Mouse (Mus musculus) olfactory bulb, adult 2 months (tissue): Measurements from ENCODE around the gene Acss2. TPM values are rescaled to one million over a fixed set of nuclear protein-coding genes. Genes with fewer than 3 reads are reported as not detected.

Source experiments
- H3K27ac ChIP-seq: fragments of 200-500 bp; 2 replicates; pipeline ENCODE4 v1.5.1; 2012; ENCODE audit warnings: low read depth, low read length; ENCODE audit not compliant: insufficient read depth
- H3K4me1 ChIP-seq: fragments of 200-500 bp; 2 replicates; pipeline ENCODE4 v1.6.1; 2012; ENCODE audit warnings: low read length; ENCODE audit not compliant: control insufficient read depth, insufficient read depth
- H3K4me3 ChIP-seq: fragments of 200-500 bp; 2 replicates; pipeline ENCODE4 v1.5.1; 2012; ENCODE audit warnings: mild to moderate bottlenecking, low read depth, low read length, moderate library complexity; ENCODE audit not compliant: insufficient read depth
- CTCF ChIP-seq: fragments of 200-500 bp; IDR thresholded peaks from 2 replicates; pipeline ENCODE4 v1.5.1; 2012; ENCODE audit warnings: low read depth, mild to moderate bottlenecking, low read length, moderate library complexity; ENCODE audit not compliant: insufficient read depth
- POLR2A ChIP-seq: fragments of 200-500 bp; IDR thresholded peaks from 2 replicates; pipeline ENCODE4 v1.6.1; 2012; ENCODE audit warnings: mild to moderate bottlenecking, low read depth, low read length, moderate library complexity; ENCODE audit not compliant: insufficient read depth
- whole genome bisulfite sequencing: fragments of 180-500 bp; shearing (Covaris S2); methylation state at CpG from one replicate; pipeline ENCODE4 v1.1.7; 2018; 5-methylcytosine and 5-hydroxymethylcytosine counted together
- polyA plus RNA-seq: library from polyadenylated mRNA; stranded (reverse); fragments of >200 nt; gene quantifications from 2 replicates; pipeline ENCODE4 v1.2.4, GENCODE M21; 2012; ENCODE audit warnings: low replicate concordance; ENCODE audit not compliant: missing spikeins, insufficient read depth, insufficient read length

Gene Acss2
- polyA plus RNA-seq, result not detected in 2 replicates

DNA sequence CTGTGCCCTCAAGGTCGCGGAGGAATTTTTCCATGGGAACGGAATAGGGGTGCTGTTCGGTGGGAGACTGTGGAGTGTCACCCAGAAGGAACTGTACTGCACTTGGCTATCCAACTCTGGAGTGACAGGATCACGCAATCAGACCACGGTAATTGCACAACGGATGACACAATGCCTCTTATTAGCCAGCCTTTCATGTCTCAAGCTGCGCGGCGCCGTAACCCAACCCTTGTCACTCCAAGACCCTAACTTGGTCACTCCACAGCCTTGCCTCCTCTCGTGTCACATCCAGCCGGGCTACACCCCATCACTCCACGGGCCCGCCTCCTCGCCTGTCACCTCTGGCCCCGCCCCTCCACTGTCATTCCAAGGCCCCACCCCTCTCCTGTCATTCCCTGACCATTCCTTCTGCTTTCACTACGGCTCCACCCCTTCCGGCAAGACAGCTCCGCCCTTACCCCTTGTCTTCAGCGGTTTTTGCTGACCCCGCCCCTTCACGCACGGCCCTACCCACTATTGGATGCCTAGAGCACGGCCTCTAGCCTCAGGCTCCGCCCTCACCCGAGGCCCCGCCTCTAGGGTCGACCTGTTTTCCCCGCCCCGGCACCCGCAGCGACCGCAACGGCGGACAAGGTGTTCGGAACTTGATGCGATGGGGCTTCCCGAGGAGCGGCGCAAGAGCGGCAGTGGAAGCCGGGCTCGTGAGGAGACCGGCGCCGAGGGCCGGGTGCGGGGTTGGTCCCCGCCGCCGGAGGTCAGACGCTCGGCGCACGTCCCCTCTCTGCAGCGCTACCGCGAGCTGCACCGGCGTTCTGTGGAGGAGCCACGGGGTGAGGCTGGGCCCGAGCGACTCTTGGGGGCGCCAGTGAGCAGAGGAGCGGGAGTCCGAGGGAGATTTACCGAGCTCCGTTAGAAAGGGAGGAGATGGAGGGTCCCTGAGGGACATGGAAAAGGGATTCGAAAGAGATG lies at the start of gene Acss2, which contains the start of gene Ggt7:
TSS of gene Acss2 (plus strand) at position 494 of the 969 bp plus-strand sequence.
TSS of gene Ggt7 (minus strand) at position 783 of the 969 bp plus-strand sequence.
- TF ChIP-seq POLR2A (peak; percentile 62), CTCF (peak; percentile 62)
- peak within 1 kb of the TSS; percentile 81 for H3K4me3 ChIP-seq
- H3K27ac ChIP-seq, result peak within 1 kb of the TSS; percentile 47; the same call in 1 of the 2 replicates
- WGBS, result 1% methylated on average over 70 of the region's 70 CpGs
- H3K4me1 ChIP-seq, result peaks cover 13% of the 10 kb centered on the region

DNA sequence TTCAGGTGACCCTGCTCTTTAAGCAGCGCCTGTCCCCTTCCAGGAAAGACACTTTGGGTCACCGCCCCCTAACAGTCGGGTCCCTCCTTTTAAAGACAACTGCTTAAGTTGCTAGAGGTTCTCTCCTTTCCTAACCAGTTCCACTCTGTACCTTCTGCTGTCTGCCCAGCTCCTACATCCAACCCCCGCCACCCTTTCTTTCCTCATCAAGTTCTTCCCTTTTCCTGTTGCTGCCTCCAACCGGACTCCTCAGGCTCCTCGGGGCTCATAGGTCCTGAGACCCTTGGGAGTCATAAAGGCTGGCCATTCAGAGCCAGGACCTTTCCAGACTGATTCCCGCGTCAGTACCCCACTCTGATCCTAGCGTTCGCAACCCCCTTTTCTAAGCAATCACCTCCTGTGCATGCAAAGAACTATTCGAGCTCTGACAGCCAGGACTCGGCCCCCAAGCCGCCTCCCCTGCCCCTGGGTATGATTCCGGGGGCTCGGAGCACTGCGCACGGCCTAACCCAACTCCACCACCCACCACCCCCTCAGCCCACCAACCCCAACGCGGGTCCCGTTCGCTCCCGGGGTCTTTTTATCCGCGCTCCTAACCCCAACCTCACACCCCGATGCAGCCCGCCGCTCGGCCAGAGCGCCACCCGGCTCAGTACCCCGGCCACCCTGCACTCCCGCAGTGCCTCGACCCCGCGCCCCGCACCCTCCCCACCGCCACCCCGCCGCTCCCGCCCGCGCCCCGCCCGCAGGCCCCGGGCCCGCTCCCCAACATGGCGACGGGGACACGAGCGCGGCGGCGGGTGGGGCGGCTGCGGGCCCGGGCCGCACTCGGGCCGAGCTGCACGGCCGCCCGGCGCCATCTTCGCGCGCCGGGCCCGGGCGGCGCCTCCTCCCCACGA lies 44.8 kb upstream of the Acss2 start:
- Histone ChIP-seq H3K4me1 (0 out of 2 replicates have a peak, but pooled peaks cover 3% of the 10 kb centered on the region), H3K4me3 (peak overlapping the region; percentile 100), H3K27ac (peak overlapping the region; percentile 86)
- WGBS, result 3% methylated on average over 65 of the region's 71 CpGs
- TF ChIP-seq CTCF, result no peak
- no peak for TF ChIP-seq POLR2A

DNA sequence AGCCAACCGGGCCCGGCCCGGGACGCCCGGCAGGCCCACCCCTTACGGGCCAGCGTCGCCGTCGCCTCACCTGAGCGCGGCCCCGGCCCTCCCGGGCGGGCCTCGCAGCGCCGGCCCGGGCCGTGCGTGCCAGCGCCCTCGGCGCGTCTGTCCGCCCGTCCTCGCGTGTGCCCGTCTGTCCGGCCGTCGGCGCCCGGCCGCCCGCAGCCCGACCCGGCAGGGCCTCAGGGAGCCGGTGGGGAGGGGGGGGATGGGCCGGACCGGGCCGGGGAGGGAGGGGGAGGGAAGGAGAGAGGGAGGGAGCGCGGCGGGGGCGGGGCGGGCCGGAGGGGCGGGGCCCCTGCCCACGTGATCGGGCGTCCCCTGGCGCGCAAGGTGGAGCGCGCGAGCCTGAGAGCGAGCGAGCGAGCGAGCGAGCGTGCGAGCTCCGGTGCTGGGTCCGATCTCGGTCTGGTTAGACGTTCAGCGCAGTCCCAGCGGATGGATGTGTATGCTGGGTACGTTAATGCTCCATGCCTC lies 44.1 kb upstream of the Acss2 start, which contains the start of gene Ncoa6:
TSS of gene Ncoa6 (minus strand) at position 325 of the 519 bp plus-strand sequence.
- peak within 1 kb of the TSS; percentile 86 for H3K27ac ChIP-seq
- TF ChIP-seq POLR2A (0 out of 2 replicates have a peak, but pooled peaks have one; percentile 38), CTCF (no peak)
- 0 out of 2 replicates have a peak, but pooled peaks cover 3% of the 10 kb centered on the region for H3K4me1 ChIP-seq
- peak within 1 kb of the TSS; percentile 100 for H3K4me3 ChIP-seq
- WGBS, result under 1% methylated on average over 65 of the region's 72 CpGs

DNA sequence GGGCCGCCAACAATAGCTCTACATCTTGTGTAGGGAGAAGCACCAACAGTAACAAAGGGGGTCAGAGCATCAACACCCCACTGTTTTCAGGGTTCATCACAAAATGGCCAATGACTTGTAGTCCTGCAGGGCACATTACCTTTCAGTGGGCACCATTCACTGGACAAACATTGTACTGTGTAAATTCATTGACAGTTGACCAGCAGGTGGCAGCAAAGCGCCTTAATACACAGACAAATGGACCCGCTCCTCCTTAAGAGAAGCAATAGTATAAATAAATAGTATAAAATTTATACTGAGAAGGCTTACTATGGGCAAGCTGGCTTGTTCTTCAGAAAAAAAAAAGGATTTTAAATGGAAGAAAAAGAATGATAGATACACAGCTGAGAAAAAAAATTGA lies 35.7 kb upstream of the Acss2 start:
- WGBS, result 45% methylated on average over 3 of the region's 3 CpGs

DNA sequence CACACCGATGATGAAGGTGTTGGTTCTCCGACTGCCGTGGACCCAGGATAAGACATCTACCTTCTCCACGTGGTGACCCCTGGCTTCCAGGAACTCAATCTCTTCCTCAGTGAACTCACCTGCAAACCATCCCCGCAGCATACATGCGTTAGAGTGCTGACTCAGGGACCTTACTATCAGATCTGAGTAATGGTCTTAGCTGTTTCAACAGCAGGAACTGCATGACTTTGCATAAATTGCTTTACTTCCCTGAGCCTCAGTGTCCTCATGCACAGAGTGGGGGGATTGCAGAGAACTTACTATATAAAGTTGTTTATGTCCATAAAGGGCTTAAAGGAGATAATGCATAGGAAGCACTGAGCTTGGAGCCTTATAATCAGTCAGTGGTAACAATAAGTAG lies 26.8 kb upstream of the Acss2 start:
- TF ChIP-seq POLR2A, result no peak
- no peak for TF ChIP-seq CTCF
- WGBS, result 93% methylated on average over 6 of the region's 6 CpGs
- Histone ChIP-seq H3K4me1 (no peaks in the 10 kb centered on the region), H3K27ac (no peak overlapping the region), H3K4me3 (no peak overlapping the region)

More for the DNA sequence above, 35.7 kb upstream of the Acss2 start:
- H3K27ac ChIP-seq, result no peak overlapping the region
- H3K4me3 ChIP-seq, result no peak overlapping the region
- TF ChIP-seq POLR2A (no peak), CTCF (no peak)
- no peaks in the 10 kb centered on the region for H3K4me1 ChIP-seq

DNA sequence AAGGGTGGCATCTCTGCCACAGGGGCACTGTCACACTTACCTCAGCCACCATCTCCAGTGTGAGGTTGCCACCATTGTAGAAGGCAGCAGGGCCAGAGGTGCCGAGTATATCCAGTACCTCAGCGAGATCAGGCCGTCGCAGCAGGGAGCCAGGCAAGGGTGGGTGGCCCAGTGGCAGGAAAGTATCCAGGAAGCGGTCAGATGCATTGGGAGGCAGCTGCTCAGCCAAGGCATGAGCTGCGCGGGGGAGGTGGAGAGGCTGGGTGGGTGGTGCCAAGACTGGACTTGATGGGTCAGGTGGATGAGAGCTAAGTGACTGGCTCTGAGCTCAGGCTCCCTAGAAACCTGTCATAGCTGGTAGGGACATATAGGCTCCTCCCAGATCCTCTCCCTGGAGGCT lies 15.2 kb upstream of the Acss2 start:
- 81% methylated on average over 7 of the region's 7 CpGs for WGBS
- TF ChIP-seq POLR2A (no peak), CTCF (no peak)
- Histone ChIP-seq H3K4me1 (peaks cover 22% of the 10 kb centered on the region), H3K27ac (no peak overlapping the region), H3K4me3 (no peak overlapping the region)

DNA sequence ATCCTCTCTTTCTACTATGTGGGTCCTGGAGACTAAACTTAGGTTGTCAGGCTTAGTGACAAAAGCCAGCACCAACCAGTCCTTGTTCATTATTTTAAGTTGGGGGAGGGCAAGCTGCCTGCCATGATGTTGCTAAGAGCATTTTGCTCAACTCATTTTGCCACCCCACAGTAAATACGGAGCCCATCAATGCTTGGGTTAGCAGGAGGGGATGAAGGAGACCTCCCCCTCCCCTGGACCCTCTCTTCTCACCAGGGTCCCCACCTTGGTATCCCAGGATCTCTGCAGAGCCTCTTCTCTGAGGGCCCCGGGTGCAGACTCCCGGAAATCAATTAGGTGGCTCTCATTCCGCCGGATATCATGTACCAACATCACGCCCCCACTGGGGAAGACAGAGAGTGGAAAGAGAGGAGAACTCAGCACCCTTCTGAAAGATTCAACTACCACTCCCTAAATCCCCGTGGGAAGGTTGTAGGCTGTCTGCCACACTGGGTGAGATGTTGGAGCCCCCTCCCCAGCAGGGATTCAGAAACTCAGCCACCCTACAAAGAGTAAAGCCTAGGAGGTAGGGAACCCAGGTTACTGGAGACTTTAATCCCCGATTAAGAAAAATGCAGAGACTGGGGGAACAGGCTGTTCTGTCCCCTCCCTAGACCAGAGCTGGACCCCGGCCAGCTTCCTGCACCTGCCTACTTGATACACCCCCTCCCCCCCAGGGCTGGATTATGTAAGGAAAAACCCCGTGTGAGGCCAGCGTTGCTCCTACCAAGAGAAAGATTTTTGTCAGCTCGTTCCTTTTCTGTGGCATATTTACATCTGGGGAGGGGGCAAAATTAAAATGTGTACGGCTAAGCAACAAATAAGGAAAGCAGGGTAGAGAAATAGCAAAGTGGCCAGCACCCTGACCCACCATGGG lies 13.1 kb upstream of the Acss2 start:
- Histone ChIP-seq H3K4me3 (no peak overlapping the region), H3K4me1 (peaks cover 28% of the 10 kb centered on the region), H3K27ac (no peak overlapping the region)
- TF ChIP-seq POLR2A (no peak), CTCF (no peak)
- 32% methylated on average over 13 of the region's 13 CpGs for WGBS
